Mouse (Mus musculus): ENCODE data around the gene Zfhx2. TPM values are rescaled to one million over a fixed set of nuclear protein-coding genes. Genes with fewer than 3 reads are reported as not detected.

Gene Zfhx2
- total and polyA plus RNA-seq, 3 experiments: 0.07 to 0.59 (median 0.30) TPM

- H3K79me2 ChIP-seq (replicated peaks; ENCODE audit: control insufficient read depth, extremely low read depth, insufficient read depth, poor library complexity, severe bottlenecking): no peaks in the 10 kb centered on the region
- H3K27me3 ChIP-seq (replicated peaks): peaks cover 6% of the 10 kb centered on the region
- peaks cover 0 to 27% of the 10 kb centered on the region in 2 experiments; a peak in 2 of 4 replicates for H3K4me1 ChIP-seq (ENCODE audit: control insufficient read depth in 1 of 2, insufficient read depth in 2 of 2)
- H3K4me3 ChIP-seq (replicated peaks in 1 of 3; ENCODE audit: low read depth in 2 of 3, low read length in 2 of 3, poor library complexity in 1 of 3): no peak overlapping the region
- no peak overlapping the region for H3K4me2 ChIP-seq (ENCODE audit: insufficient read depth, low read depth, poor library complexity, severe bottlenecking)
- dilution Hi-C loops (cut with MboI; ENCODE audit: extremely low pct_ligation_motif_present, extremely low pct_unique_long_range_greater_than_20kb, low sequenced_read_pairs): no loop called here
- H3K27ac ChIP-seq (ENCODE audit: insufficient read depth, low read depth): no peak overlapping the region
- TF ChIP-seq KAT2A (IDR thresholded peaks at IDR 0.05; ENCODE audit: insufficient replicate concordance, low read length) (no peak), MAFK (IDR thresholded peaks at IDR 0.05; ENCODE audit: insufficient replicate concordance, low read length) (no peak), NRF1 (IDR thresholded peaks at IDR 0.05; ENCODE audit: low read depth, low read length) (no peak), ELF1 (IDR thresholded peaks at IDR 0.05; ENCODE audit: low read depth, low read length) (no peak), RAD21 (IDR thresholded peaks at IDR 0.05; ENCODE audit: low read depth, low read length) (no peak), ZNF384 (IDR thresholded peaks at IDR 0.05; ENCODE audit: low read depth, low read length) (no peak), TBP (conservative IDR thresholded peaks at IDR 0.05; ENCODE audit: low read depth, low read length) (no peak), UBTF (IDR thresholded peaks at IDR 0.05; ENCODE audit: low read depth, low read length) (no peak), MAX (IDR thresholded peaks at IDR 0.05; ENCODE audit: low read length) (no peak)
- no peak overlapping the region for H3K9ac ChIP-seq (ENCODE audit: insufficient read depth, low read depth)
- no peaks in the 10 kb centered on the region for H3K9me3 ChIP-seq (replicated peaks; ENCODE audit: low read length)
- DNase-seq (ENCODE audit: extremely low read depth): no peak
- in situ Hi-C loops (cut with MboI; ENCODE audit: low pct_ligation_motif_present, low pct_unique_long_range_greater_than_20kb, low sequenced_read_pairs): loop anchor here (5.0 kb wide), 1 partner anchor 39 kb away; no protein-coding TSS in a partner anchor
- H3K36me3 ChIP-seq (replicated peaks in 1 of 2; ENCODE audit: control insufficient read depth in 1 of 2, insufficient read depth in 1 of 2, low read length in 1 of 2): no peaks in the 10 kb centered on the region
Measured at GRCm38 (mm10) chr14:55076224-55076623, 15.9 kb downstream of the Zfhx2 start.

- in situ Hi-C loops (cut with MboI; ENCODE audit: low pct_ligation_motif_present, low pct_unique_long_range_greater_than_20kb, low sequenced_read_pairs): no loop called here
- dilution Hi-C loops (cut with MboI; ENCODE audit: extremely low pct_ligation_motif_present, extremely low pct_unique_long_range_greater_than_20kb, low sequenced_read_pairs): no loop called here
Measured at GRCm38 (mm10) chr14:55074416-55074815, 17.7 kb downstream of the Zfhx2 start.

GRCm38 (mm10) chr14:55071756-55072155, 20.4 kb downstream of the Zfhx2 start:
- Histone ChIP-seq H3K4me2 (ENCODE audit: insufficient read depth, low read depth, poor library complexity, severe bottlenecking) (no peak overlapping the region), H3K4me1 (ENCODE audit: control insufficient read depth in 1 of 2, insufficient read depth in 2 of 2) (peaks cover 0 to 3% of the 10 kb centered on the region in 2 experiments; a peak in 2 of 4 replicates), H3K9ac (ENCODE audit: insufficient read depth, low read depth) (no peak overlapping the region), H3K4me3 (replicated peaks in 1 of 3; ENCODE audit: low read depth in 2 of 3, low read length in 2 of 3, poor library complexity in 1 of 3) (no peak overlapping the region), H3K79me2 (replicated peaks; ENCODE audit: control insufficient read depth, extremely low read depth, insufficient read depth, poor library complexity, severe bottlenecking) (no peaks in the 10 kb centered on the region), H3K9me3 (replicated peaks; ENCODE audit: low read length) (no peaks in the 10 kb centered on the region), H3K27me3 (replicated peaks) (peaks cover 8% of the 10 kb centered on the region), H3K27ac (ENCODE audit: insufficient read depth, low read depth) (no peak overlapping the region), H3K36me3 (replicated peaks in 1 of 2; ENCODE audit: control insufficient read depth in 1 of 2, insufficient read depth in 1 of 2, low read length in 1 of 2) (no peaks in the 10 kb centered on the region)
- in situ Hi-C loops (cut with MboI; ENCODE audit: low pct_ligation_motif_present, low pct_unique_long_range_greater_than_20kb, low sequenced_read_pairs): no loop called here
- dilution Hi-C loops (cut with MboI; ENCODE audit: extremely low pct_ligation_motif_present, extremely low pct_unique_long_range_greater_than_20kb, low sequenced_read_pairs): no loop called here
- DNase-seq (ENCODE audit: extremely low read depth): no peak
- TF ChIP-seq MAZ (IDR thresholded peaks at IDR 0.05; ENCODE audit: low read depth, low read length) (no peak), MAFK (IDR thresholded peaks at IDR 0.05; ENCODE audit: insufficient replicate concordance, low read length) (no peak), CHD1 (IDR thresholded peaks at IDR 0.05; ENCODE audit: low read depth, low read length) (no peak), CHD2 (IDR thresholded peaks at IDR 0.05; ENCODE audit: low read length) (no peak), ZC3H11A (IDR thresholded peaks at IDR 0.05; ENCODE audit: low read depth, low read length) (no peak), CTCF (conservative IDR thresholded peaks at IDR 0.05 in 1 of 2, IDR thresholded peaks at IDR 0.05 in 1 of 2; ENCODE audit: low read depth in 2 of 2, low read length in 2 of 2) (no peak), MYC (IDR thresholded peaks at IDR 0.05; ENCODE audit: low read depth, low read length) (no peak), JUND (conservative IDR thresholded peaks at IDR 0.05; ENCODE audit: low read depth, low read length) (no peak), ELF1 (IDR thresholded peaks at IDR 0.05; ENCODE audit: low read depth, low read length) (no peak), IRF4 (IDR thresholded peaks at IDR 0.05; ENCODE audit: low read depth, low read length) (no peak), POLR2AphosphoS2 (IDR thresholded peaks at IDR 0.05; ENCODE audit: low read depth, low read length) (no peak), UBTF (IDR thresholded peaks at IDR 0.05; ENCODE audit: low read depth, low read length) (no peak), RAD21 (IDR thresholded peaks at IDR 0.05; ENCODE audit: low read depth, low read length) (no peak)

More at GRCm38 (mm10) chr14:55074416-55074815, 17.7 kb downstream of the Zfhx2 start:
- DNase-seq (ENCODE audit: extremely low read depth): no peak
- H3K4me2 ChIP-seq (ENCODE audit: insufficient read depth, low read depth, poor library complexity, severe bottlenecking): no peak overlapping the region
- no peak overlapping the region for H3K9ac ChIP-seq (ENCODE audit: insufficient read depth, low read depth)
- TF ChIP-seq MEF2A (IDR thresholded peaks at IDR 0.05; ENCODE audit: borderline replicate concordance, low read depth, low read length) (no peak), ELF1 (IDR thresholded peaks at IDR 0.05; ENCODE audit: low read depth, low read length) (no peak), SMC3 (IDR thresholded peaks at IDR 0.05; ENCODE audit: low read depth, low read length) (no peak), ETS1 (conservative IDR thresholded peaks at IDR 0.05; ENCODE audit: low read depth, low read length) (no peak), CHD1 (IDR thresholded peaks at IDR 0.05; ENCODE audit: low read depth, low read length) (no peak), EP300 (IDR thresholded peaks at IDR 0.05; ENCODE audit: low read length) (no peak), PAX5 (IDR thresholded peaks at IDR 0.05; ENCODE audit: low read length) (no peak), TCF12 (IDR thresholded peaks at IDR 0.05; ENCODE audit: low read depth, low read length) (no peak), USF1 (IDR thresholded peaks at IDR 0.05; ENCODE audit: low read depth, low read length) (no peak), SIN3A (IDR thresholded peaks at IDR 0.05; ENCODE audit: low read length) (no peak)
- no peak overlapping the region for H3K4me3 ChIP-seq (replicated peaks in 1 of 3; ENCODE audit: low read depth in 2 of 3, low read length in 2 of 3, poor library complexity in 1 of 3)
- no peaks in the 10 kb centered on the region for H3K79me2 ChIP-seq (replicated peaks; ENCODE audit: control insufficient read depth, extremely low read depth, insufficient read depth, poor library complexity, severe bottlenecking)
- H3K9me3 ChIP-seq (replicated peaks; ENCODE audit: low read length): no peaks in the 10 kb centered on the region
- peaks cover 0 to 19% of the 10 kb centered on the region in 2 experiments; a peak in 2 of 4 replicates for H3K4me1 ChIP-seq (ENCODE audit: control insufficient read depth in 1 of 2, insufficient read depth in 2 of 2)
- no peaks in the 10 kb centered on the region for H3K36me3 ChIP-seq (replicated peaks in 1 of 2; ENCODE audit: control insufficient read depth in 1 of 2, insufficient read depth in 1 of 2, low read length in 1 of 2)
- peaks cover 6% of the 10 kb centered on the region for H3K27me3 ChIP-seq (replicated peaks)
- no peak overlapping the region for H3K27ac ChIP-seq (ENCODE audit: insufficient read depth, low read depth)
